Mouse (Mus musculus): ENCODE data around the gene Ifngr2.

DNA sequence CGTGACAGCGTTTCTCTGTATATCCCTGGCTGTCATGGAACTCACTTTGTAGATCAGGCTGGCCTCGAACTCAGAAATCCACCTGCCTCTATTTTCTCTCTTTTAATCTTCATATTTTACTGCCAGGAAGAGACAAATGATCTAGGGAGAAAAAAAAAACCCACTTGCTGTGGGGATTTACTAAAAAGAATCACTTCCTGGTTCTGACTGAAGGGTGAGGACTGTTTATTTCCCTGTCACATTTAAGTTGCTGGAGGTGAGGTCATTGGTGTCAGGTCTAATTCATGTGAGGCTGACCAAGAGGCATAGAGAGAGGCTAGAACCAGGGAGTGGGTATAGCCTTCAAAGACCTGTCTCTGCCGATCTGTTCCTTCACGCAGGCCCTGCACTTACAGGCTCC is 2.7 kb downstream of the Ifngr2 start:
- no peak for TF ChIP-seq POLR2A (IDR thresholded peaks at IDR 0.05; ENCODE audit: borderline replicate concordance, extremely low read depth, insufficient read depth, insufficient read length, poor library complexity, severe bottlenecking)
- TF ChIP-seq CTCF (IDR thresholded peaks at IDR 0.05; ENCODE audit: borderline replicate concordance, extremely low read depth, insufficient read depth, insufficient read length), result no peak
